ENCODE assay signal across 31 mouse cellular contexts in genomic region chr1:184461411-184461810, GRCm38 (mm10).
"Had no signal": no experiment of that assay in that cellular context is flagged by ENCODE, and none has a peak within 500 bp of the region (broad histone marks: within the 10 kb centered on the region; RNA-seq: fewer than 3 reads in every experiment).

No protein-coding gene starts in this region.

- H3K4me3 ChIP-seq: left cerebral cortex, adult 2 months; limb, embryonic 10.5 days; limb, embryonic 12.5 days; limb, embryonic 13.5 days; limb, embryonic 15.5 days; liver, embryonic 12.5 days; liver, embryonic 13.5 days; liver, embryonic 15.5 days; lung, embryonic 15.5 days; megakaryocyte, embryonic 14.5 days; midbrain, embryonic 10.5 days; midbrain, embryonic 12.5 days; midbrain, embryonic 13.5 days; midbrain, embryonic 15.5 days; myocyte; neural tube, embryonic 12.5 days had no signal

- H3K36me3 ChIP-seq: limb, embryonic 10.5 days; limb, embryonic 12.5 days; limb, embryonic 13.5 days; limb, embryonic 15.5 days; liver, embryonic 12.5 days; liver, embryonic 13.5 days; liver, embryonic 15.5 days; lung, embryonic 15.5 days; midbrain, embryonic 10.5 days; midbrain, embryonic 12.5 days; midbrain, embryonic 13.5 days; midbrain, embryonic 15.5 days; neural tube, embryonic 12.5 days had no signal

- ATAC-seq: liver, embryonic 12.5 days; liver, postnatal 0 days; lung, postnatal 0 days; midbrain, embryonic 13.5 days; midbrain, embryonic 15.5 days had no signal

- H3K4me1 ChIP-seq: limb, embryonic 10.5 days; limb, embryonic 12.5 days; limb, embryonic 13.5 days; limb, embryonic 15.5 days; liver, embryonic 12.5 days; liver, embryonic 13.5 days; liver, embryonic 15.5 days; lung, embryonic 15.5 days; megakaryocyte, embryonic 14.5 days; midbrain, embryonic 15.5 days; neural tube, embryonic 12.5 days had no signal

- H3K9ac ChIP-seq: limb, embryonic 12.5 days; limb, embryonic 13.5 days; limb, embryonic 15.5 days; liver, embryonic 12.5 days; liver, embryonic 13.5 days; liver, embryonic 14.5 days; liver, embryonic 15.5 days; liver, postnatal 0 days; lung, embryonic 14.5 days; lung, embryonic 15.5 days; midbrain, embryonic 12.5 days; midbrain, embryonic 13.5 days; midbrain, embryonic 15.5 days; neural tube, embryonic 12.5 days had no signal

- H3K4me2 ChIP-seq: limb, embryonic 12.5 days; limb, embryonic 13.5 days; limb, embryonic 15.5 days; liver, embryonic 11.5 days; liver, embryonic 12.5 days; liver, embryonic 13.5 days; liver, embryonic 15.5 days; lung, embryonic 14.5 days; lung, embryonic 15.5 days; midbrain, embryonic 12.5 days; midbrain, embryonic 13.5 days; midbrain, embryonic 15.5 days; neural tube, embryonic 12.5 days had no signal

- H3K27me3 ChIP-seq: liver, embryonic 12.5 days; liver, embryonic 13.5 days; liver, embryonic 15.5 days; lung, embryonic 15.5 days; megakaryocyte, embryonic 14.5 days; neural tube, embryonic 12.5 days had no signal

- H3K27ac ChIP-seq: left cerebral cortex, adult 2 months; limb, embryonic 10.5 days; limb, embryonic 12.5 days; limb, embryonic 13.5 days; limb, embryonic 15.5 days; liver, embryonic 12.5 days; liver, embryonic 13.5 days; liver, embryonic 14.5 days; liver, embryonic 15.5 days; lung, embryonic 15.5 days; macrophage; midbrain, embryonic 10.5 days; midbrain, embryonic 12.5 days; midbrain, embryonic 13.5 days; midbrain, embryonic 15.5 days; neural tube, embryonic 12.5 days had no signal

- DNase-seq: left cerebral cortex, postnatal 4 days; liver; liver, embryonic 13.5 days; liver, postnatal 0 days; lung, adult 18-20 months; lung, adult 2 months; lung, embryonic 14.5 days; lung, postnatal 10 days; lung, postnatal 14 days; lung, postnatal 36 days; lung, postnatal 4 days; midbrain, embryonic 14.5 days had no signal

- H3K9me3 ChIP-seq: limb, embryonic 10.5 days; limb, embryonic 12.5 days; limb, embryonic 13.5 days; limb, embryonic 15.5 days; liver, embryonic 12.5 days; liver, embryonic 13.5 days; liver, embryonic 15.5 days; lung, embryonic 15.5 days; midbrain, embryonic 10.5 days; midbrain, embryonic 12.5 days; midbrain, embryonic 13.5 days; midbrain, embryonic 15.5 days; neural tube, embryonic 12.5 days had no signal
